In the genomic region with DNA sequence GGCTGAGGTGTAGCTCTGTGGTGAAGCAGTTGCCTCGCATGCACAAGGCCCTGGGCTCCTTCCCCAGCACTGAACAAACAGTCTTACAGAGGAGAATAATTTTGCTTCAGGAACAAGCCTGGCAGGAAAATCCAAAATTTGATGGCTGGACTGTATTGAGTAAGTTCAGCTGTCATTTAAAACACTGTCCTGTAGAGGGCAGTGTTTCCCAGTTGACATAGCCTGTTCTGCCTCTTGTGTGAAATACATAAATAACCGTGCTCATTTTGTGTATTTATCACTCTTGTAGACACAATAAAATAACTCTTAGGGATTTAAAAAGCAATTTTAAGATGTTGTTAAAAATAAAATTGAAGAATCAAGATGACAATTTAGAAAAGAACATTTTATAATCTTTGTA, we compare ENCODE assay signal across 8 mouse cellular contexts. TPM values are rescaled to one million over a fixed set of nuclear protein-coding genes. Genes with fewer than 3 reads are reported as not detected.
DNase-seq lines count a peak whose midpoint lies in the region; ATAC-seq and TF ChIP-seq lines count a peak whose summit lies in the region.
"Had no signal": no experiment of that assay in that cellular context is flagged by ENCODE, and none has a peak within 500 bp of the region (broad histone marks: within the 10 kb centered on the region; RNA-seq: fewer than 3 reads in every experiment).

No protein-coding gene starts in this region.

- DNase-seq in ovary, postnatal 14 days (ENCODE audit: low spot score), result peak; percentile 15
- no peak for DNase-seq in ovary, adult 18-20 months (ENCODE audit: low spot score)
- DNase-seq in R1 (ENCODE audit: low read depth, low spot score), result peak; percentile 63
- DNase-seq in embryo, embryonic 10.5 days (ENCODE audit: low spot score), result peak; percentile 88
- DNase-seq in induced T-regulatory cell, adult 2 months (ENCODE audit: low read depth), result peak; percentile 86
- peak; percentile 36 for DNase-seq in lung, postnatal 14 days
- DNase-seq in stomach, postnatal 0 days (ENCODE audit: low spot score), result peak; percentile 31

- TF ChIP-seq EP300 in stomach, postnatal 0 days (optimal IDR thresholded peaks at IDR 0.05), result no peak

- no peak overlapping the region for H3K4me2 ChIP-seq in stomach, postnatal 0 days (replicated peaks; ENCODE audit: low read depth)

- ATAC-seq in stomach, postnatal 0 days (ENCODE audit: low FRiP score, low TSS enrichment), result no peak

- no peaks in the 10 kb centered on the region for H3K9me3 ChIP-seq in stomach, postnatal 0 days (ENCODE audit: control insufficient read depth, low read length)
- H3K9me3 ChIP-seq: megakaryocyte, embryonic 14.5 days had no signal

- TF ChIP-seq CTCF in stomach, postnatal 0 days (IDR thresholded peaks at IDR 0.05; ENCODE audit: low read depth), result peak; percentile 88

- H3K27me3 ChIP-seq in stomach, postnatal 0 days (ENCODE audit: control insufficient read depth, insufficient read depth, low read length), result no peaks in the 10 kb centered on the region
- H3K27me3 ChIP-seq: megakaryocyte, embryonic 14.5 days had no signal

- no peak overlapping the region for H3K4me3 ChIP-seq in stomach, postnatal 0 days (ENCODE audit: low read depth, low read length)
- H3K4me3 ChIP-seq: megakaryocyte, embryonic 14.5 days had no signal

- no peak overlapping the region for H3K9ac ChIP-seq in stomach, postnatal 0 days (ENCODE audit: low read length)

- H3K36me3 ChIP-seq in stomach, postnatal 0 days (ENCODE audit: control insufficient read depth, insufficient read depth, low read length), result no peaks in the 10 kb centered on the region

- H3K4me1 ChIP-seq in stomach, postnatal 0 days (replicated peaks; ENCODE audit: control insufficient read depth, insufficient read depth), result no peaks in the 10 kb centered on the region

- H3K27ac ChIP-seq in stomach, postnatal 0 days (replicated peaks), result no peak overlapping the region

- 14% methylated on average over 2 of the region's 2 CpGs for WGBS in stomach, postnatal 0 days

RNA-seq across cellular contexts. Expression of a gene that starts 18.5 kb away (rescaled TPM):
- 55.9 and 57.6 TPM in 2 replicates for polyA plus RNA-seq in stomach, postnatal 0 days (2015; fragmentation: Nextera tagmentation; extraction: Ambion mirVana)
